Mouse (Mus musculus) heart, adult 9 months (tissue): ENCODE results near the gene Ano4.
A peak's percentile ranks its signal among the peaks of the same experiment; 100 is the strongest.
"Not testable (repeated sequence)": the region's sequence is repeated elsewhere in the genome, so short reads cannot be mapped to it uniquely, and the experiment has no call there.

Source experiments
- DNase-seq, 2 experiments: peaks; one replicate each; pipeline ENCODE4 v3.0.0; 2022; ENCODE audit warnings: low spot score in 2 of 2

Ano4 gene

DNA sequence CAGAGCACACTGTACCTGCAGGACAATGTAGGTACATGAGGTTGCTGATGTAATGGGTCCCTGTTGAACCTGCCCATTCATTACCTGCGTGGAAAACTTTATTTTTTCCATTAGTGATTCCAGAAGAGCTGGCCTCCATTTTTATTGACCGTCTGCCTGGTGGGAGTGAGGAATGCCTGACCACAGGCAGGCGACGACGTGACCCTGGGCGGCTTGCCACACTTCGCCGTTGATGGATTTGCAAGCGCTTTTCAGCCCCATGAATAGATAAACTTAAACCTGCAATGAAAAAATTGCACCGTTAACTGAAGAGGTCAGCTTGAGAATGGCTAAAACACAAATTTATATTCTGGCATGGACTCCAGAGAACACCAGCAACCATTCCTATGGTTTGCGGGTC is 195.4 kb downstream of the Ano4 start:
- no peak for DNase-seq

DNA sequence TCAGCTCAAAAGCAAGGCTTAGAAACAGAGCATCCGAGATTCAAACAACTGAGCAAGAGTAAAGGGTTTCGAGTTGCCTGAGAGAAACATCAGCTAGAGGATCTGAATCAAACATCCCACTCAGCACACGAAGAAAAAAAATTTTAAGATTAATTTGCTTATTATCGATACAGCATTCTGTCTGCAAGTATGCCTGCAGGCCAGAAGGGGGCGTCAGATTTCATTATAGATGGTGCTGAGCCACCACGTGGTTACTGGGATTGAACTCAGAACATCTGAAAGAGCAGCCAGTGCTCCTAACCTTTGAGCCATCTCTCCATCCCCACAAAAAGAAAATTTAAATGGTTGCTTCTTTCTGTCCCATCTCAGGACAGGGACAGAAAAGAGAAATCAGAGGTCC is 223.2 kb downstream of the Ano4 start:
- DNase-seq, result no peak

DNA sequence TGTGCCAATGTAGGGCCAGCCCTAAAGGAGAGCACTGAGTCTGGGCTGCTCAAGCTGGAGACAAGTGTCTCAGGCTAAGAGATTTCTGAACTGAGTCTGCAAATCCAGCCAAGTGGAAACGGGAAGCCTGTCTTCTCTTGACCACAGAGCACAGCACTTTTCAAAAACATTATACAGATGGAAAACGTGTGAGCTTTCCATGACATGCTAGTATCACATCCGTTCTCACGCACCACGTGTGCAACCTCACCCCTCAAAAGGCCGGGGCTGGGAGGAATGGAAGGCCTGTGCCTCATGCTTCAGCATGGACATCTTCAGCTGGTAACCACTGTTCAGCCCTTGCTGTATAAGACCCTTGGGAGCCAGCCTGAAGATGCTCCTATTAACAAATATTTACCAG is 230.2 kb downstream of the Ano4 start:
- DNase-seq, result no peak

DNA sequence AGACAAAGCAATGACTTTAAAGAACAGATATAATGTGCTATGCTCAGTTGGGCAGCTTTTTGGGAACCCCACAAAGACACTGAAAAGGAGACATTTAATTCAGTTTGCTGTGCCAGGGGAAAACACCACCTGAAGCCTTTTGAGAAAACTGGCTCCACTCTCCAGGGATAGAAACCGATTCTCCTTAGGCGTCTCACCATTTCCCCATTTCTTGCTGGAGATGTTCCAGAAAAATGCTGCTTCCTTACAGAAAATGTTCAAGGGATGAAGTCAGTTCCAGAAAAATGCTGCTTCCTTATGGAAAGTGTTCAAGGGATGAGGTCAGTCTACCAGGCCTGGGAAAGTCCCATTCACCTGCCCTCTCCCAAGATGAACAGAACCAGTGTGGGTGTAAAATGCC is 233.1 kb downstream of the Ano4 start:
- no peak for DNase-seq

DNA sequence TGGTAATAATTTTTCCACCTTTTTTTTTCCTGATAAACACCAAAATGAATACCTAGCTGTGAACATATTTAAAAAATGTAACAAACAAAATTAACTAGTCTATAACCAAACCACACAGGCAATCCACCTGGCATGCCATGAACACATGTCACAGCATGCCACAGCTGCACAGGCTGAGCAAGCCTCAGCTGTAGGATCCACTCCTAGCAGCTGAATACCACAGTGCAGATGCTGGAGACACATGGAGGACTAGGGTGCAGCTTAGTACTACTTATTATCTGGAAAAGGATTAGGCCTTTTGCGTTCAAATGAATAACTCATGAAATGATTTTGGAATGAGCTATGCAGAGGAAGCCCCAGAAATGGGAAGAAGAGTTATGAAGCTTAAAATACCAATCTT is 233.6 kb downstream of the Ano4 start:
- DNase-seq, result no peak

DNA sequence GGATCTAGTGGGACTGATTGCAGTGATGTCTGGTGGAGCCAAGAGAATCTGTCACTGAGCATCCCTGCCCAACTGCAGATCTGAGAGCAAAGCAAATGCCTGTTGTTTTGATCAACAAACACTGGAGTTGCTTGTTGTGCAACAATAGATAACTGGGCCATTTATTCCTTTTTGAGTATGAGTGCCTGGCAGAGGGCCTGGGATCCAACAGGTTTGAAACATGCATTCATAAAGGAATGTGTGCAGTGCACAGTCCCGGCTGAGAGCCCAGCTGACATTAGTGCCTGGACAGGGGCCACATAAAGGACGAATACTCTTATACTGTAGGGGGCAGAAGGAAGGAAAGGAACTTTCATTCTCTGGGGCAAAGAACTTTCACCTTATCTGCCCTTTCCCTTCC is 241.0 kb downstream of the Ano4 start:
- peak in 1 of 2 experiments; percentile 2 for DNase-seq

DNA sequence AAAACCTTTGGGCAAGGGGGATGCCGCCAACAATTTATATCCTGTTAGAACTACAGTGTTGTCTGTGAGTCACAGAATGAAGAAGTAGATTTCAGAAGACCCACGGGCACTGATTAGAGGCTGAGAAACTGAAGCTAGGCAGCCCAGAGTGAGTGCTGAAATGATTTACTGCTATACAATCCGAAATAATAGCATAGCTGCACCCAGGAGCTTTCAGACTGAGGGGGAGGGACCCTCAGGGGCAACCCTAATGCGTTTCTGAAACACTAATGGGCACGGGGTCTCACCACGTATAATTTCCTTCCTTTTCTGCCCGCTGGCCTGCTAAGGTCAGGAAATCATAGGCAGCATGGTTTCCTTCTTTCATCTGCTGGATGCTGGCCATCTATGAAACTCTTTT is 242.5 kb downstream of the Ano4 start:
- DNase-seq, result no peak

DNA sequence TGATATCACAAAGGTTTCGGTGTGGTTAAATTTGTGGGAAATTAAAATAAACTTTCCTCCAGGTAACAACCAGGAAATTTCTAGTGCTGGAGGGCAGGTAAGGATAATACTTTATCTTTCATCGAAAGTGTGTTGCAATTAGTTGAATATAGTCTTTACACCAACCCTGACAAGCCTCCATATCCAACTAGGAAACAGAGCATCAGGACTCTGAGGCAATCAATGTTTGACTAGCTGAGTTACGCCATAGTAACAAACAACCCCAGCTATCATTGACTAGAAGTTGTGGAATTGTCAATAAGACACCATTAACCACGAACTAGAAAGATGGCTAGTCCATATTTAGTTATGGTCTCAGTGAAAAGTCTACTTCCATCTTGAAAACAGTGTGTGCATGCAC is 246.4 kb downstream of the Ano4 start:
- DNase-seq, result no peak

DNA sequence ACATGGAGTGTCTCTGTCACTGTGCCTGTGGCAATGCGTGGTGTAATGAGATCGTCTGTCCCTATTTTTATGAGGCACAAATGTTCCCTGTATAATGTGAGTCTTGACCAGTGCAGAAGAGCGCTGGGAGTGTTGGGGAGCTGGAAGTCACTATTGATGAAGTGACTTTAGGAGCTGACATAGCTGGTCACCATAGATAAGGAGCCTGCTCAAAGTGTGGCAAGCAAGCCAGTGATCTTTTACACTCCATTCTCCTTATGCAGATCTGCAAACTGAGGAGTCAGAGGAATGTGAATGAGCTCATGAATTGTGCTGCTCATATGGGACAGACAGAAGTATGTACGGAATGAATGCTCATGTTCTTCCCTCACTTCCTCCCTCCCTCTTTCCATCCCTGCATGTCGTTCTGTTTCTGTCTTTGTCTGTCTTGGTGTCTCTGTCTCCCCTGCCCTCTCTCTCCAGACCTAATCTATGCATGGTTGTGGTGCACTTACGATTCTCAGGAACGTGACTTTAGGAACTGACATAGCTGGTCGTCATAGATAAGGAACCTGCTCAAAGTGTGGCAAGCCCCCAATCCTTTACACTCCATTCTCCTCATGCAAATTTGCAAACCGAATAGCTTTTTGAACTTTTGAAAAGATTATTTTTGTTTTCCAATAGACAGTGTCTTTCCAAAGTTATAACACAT is 252.1 kb downstream of the Ano4 start:
- no peak for DNase-seq

DNA sequence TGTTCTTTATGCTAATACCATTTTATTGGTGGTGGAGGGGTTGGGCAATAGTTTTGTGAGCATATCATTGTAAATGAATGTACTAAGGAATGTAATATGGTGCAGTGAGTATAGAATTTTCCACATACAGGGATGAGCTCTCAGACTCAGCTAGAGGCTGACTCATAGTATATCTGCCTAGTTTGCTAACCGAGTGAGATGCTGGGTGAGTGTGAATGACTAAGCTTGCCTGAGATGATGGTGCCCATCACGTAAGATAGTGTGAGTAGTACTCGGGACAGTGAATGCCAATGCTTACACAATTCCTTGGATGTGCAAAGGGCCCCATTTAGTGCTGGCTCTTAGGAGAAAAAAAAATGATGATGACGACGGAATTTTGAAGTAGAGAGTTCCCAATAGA is 267.1 kb downstream of the Ano4 start:
- DNase-seq, result no peak

DNA sequence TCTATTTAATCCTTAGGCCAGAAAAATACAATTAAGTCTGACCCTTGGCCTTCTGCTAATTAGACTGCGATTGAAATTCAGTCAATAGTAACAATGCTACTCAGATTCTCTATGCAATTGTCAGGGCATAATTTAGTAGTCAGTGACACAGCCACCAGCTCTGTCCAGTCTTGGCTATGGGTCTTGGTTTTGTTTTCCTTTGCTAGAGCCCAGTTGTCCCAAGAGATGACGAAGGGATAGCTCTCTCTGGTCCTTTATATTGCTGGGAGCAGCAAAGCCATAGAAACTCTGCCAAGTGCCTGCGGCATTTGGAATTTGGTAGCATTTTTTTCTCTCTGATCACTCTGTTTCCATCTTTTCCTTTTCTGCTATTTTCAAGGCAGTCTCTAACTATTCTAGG is 288.7 kb downstream of the Ano4 start:
- DNase-seq, result no peak

DNA sequence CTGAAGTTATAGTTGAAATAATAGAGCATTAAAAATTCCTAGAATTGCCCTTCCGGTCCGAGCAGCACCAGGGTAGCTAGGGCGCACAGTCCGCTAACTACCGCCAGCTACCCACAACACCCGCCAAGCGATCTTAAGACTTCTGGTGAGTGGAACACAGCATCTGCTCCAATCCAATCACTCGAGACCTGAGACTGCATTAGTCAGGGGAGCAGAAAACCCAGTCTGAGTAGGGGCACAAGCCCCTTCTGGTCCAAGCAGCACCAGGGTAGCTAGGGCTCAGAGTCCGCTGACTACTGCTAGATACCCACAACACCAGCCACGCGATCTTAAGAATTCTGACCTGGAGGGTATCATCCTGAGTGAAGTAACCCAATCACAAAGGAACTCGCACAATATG is 299.6 kb downstream of the Ano4 start:
- not testable (repeated sequence) for DNase-seq

DNA sequence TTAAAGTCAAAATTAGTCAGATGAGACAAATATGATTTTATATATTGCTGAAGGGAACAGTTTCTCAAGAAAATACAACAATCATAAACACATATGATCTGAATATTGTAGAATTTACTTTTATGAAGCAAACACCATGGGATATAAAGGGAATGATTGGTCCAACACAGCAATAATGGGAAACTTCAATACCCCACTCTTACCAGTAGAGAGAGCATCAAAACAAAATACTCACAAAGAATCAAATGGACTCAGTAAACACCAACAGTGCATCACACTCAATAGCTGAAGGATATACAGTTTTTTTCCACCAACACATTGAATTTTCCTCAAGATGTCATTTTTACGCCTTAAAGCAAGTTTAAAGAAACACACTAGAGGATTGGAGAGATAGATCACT is 300.4 kb downstream of the Ano4 start:
- DNase-seq, result no peak

DNA sequence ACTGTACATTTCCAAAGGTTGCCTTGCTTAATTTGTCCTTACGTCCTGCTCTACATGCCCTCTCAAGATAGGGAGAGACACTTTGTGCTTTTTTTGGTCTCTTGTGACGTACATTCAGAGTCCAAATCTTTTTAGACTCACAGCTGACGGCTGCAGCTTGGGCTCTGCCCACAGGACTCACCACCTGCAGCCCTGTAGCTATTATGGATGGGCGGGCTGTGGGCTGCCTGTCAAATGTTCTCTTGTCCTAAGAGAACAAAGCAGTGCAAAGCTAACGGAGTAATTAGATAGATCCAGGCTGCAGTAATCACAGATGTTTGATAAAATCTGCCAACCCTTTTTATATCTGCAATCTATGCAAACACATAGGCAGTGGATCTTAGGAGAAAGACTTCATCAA is 325.6 kb downstream of the Ano4 start:
- DNase-seq, result no peak

DNA sequence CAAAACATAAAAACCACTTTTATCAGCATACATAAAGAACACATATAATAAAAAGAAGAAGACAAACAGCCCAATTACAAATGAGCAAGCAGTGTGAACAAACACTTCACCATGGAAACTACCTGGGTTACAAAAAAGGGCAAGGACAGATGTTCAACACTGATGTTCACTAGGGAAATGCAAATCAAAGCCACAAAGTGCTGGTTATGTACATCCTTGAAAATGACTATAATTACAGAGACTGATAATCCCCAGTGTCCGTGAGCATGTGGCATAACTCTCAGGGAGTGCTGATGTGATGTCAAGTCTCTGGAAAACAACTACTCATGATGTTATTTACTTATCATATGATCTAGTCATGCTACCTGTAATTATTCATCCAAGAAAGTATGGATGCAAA is 336.3 kb downstream of the Ano4 start:
- no peak for DNase-seq

DNA sequence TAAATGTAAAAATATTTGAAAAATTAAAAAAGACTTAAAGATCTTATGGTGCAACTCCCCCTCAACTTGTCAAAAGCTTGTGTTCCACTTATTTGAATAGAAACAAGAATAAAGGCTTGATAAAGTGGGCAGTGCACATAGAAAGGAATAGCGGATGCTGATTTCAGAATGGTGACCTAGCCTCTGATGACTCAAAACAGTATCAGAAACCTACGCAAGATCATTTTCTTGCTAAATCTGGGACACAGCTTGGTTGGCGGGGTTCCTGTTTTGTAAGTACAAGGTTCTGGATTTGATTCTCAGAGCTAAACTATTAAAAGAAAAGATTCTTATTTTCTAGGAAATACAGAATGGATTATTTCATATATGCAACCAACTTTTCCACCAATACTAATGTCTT is 340.0 kb downstream of the Ano4 start:
- DNase-seq, result no peak

DNA sequence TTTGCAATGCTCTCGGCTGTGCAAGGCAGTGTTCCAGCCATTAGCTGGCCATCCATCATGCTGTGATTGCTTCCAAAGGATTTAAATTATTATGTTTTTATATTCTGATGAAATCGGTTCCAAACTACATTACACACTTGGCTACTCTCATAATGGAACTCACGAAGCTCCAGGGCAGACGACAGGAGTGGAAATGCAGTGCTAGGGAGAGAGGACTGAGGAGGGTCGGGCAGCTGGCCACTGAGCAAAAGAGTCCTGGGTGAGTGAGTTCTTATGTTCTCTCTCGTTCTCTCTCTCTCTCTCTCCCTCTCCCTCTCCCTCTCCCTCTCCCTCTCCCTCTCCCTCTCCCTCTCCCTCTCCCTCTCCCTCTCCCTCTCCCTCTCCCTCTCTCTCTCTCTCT is 357.6 kb downstream of the Ano4 start:
- no peak for DNase-seq

DNA sequence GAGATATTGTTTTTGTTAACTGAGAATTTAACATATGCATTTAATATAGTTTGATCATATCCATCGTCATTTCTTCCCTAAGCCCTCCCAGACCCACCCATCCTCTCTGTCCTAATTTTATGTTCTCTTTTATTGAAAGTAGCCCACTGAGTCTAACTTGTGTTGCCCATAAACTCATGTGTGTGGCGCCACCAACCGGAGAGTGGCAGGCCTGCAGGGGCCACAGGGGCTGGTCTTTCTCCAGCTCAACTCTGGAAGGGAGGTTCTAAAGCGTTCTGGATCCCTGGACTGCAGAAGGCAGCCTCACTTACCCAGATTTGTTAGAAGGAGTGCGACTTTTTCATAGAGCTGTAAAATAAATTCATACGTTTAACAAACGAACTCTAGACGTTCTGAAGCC is 361.1 kb downstream of the Ano4 start:
- DNase-seq, result no peak

DNA sequence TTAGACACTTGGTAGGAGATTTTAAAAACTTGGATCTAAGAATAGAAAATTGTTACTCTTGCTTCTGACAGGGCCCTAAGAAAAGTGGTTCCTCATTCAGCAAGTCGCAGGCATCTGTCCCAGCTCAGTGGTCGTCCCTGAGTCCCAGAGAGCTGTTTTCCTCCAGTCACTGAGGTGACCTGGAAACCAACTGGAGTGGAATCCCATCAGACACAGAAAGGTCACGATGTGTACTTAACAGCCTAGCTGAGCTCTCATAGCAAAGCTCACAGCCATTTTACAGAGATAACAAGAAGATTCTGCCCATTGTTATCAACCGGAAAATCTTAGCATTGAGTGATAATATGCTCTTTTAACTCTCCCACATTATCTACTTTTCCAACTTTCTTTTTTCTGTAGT is 365.1 kb downstream of the Ano4 start:
- no peak for DNase-seq

DNA sequence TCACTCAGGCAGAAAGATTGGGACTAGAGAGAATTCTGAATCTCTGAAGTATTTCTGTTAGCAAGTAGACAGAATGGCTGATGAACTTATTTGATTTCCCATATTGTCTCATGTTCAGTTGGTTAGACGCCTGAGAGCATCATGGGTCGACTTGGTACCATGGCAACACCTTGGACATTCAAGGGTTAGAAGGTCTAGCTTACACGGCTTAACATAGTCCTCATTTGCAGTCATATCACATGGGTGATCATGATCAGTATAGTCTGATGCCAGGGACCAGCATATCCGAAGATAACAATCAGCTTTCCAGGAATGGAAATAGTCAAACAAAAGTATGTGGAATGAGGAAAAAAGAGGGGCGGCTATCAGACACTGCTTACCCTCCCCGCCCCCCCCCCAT is 365.6 kb downstream of the Ano4 start:
- DNase-seq, result no peak

DNA sequence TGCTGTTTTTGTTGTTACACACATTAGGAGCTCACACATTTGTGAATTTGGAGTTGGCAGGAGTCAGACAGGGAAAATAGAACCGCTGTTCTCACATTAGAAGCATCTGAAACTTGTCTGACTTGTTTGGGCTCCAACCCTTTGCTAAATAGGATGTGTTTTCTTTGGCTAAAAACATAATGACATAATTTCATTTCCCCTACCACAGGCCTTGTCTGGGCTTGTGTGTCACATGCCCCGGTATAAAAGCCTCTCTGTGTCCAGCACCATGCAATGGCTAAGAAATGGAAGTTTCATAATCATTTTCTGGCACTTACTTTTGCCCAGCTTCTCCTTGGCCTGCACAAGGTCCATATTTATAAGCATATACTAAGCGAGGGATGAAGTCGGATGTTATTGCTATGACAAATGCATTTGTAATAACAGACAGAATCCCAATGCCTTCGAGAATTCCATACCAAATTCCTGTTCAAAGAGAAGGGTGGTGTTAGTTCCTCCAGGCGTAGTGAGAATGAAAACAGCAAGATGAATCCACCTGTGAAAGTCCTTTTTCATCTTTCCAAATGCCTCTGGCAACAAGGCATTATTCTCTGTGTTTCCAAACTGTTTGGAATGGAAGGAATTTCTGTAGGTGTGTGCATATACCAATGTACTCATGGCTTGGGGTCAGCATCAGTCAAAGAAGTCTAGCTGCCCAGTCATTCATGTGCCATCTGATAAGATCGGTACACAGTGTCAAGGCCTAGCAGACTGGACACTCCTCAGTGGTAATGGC is 373.4 kb downstream of the Ano4 start:
- DNase-seq, result peak; percentile 53 to 63

DNA sequence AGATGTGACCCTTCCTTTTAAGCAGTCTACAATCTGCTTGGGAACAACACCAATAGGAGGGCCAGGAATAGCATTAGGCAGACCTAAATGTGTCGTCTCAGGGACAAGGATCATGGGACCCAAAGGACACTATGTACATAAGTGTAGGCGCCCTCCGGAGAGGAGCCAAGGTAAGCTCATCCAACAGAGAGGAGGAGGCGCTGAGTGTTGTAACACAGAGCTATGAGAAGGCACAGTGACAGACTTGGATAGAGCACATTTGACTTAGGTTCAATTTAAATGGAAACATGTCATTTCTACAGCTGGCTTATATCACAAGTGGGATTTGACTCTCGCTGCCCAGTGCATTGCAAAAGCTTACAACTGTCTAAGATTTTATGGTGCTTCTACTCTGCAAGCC is 376.0 kb downstream of the Ano4 start:
- peak in 1 of 2 experiments; percentile 27 for DNase-seq

DNA sequence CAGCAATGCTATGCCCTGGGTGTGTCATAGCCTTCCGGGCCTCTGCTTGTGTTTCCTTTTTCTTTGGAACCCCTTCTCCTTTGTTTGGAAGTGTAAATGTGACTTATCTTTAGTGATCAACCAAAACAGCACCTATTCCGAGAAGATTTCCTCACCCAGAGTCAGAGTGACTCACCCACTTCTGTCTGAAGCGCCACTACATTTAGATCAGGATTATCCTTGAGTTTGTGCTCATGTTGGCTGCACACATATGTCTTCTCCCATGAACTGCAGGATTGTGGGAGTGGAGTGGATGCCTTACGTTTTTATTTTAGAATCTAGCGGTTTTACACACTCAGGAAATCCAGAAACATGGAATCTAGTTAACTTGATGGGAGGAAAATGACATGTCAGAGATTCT is 383.8 kb downstream of the Ano4 start:
- no peak for DNase-seq

DNA sequence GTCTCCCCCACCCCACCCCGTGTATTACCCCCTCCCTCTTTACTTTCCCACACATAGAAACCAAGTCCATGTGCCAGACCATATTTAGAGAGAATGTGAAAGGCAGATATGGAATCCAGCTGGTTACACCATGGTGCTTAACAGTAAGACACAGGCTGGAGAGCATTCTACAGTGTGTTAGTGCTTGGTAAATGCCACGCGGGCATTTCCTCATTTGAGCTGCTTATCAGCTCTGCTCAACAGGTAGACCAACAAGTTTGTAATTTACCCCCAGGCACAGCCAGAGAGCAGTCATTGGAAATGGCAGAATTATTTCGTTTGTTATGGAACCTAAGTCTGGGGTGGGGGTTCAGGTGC is 394.3 kb downstream of the Ano4 start:
- no peak for DNase-seq
